Mouse (Mus musculus) ES-E14 (cell line): Measurements from ENCODE around the gene Dennd4c.

Experiments
- CHD2 ChIP-seq: IDR thresholded peaks from 2 replicates; pipeline ENCODE4 v1.6.1; 2014; ENCODE audit warnings: mild to moderate bottlenecking, low read depth, low read length, inconsistent platforms
- HCFC1 ChIP-seq: IDR thresholded peaks from 2 replicates; pipeline ENCODE4 v1.6.1; 2012; ENCODE audit warnings: low read length, inconsistent platforms, borderline replicate concordance; ENCODE audit not compliant: insufficient read depth
- MAFK ChIP-seq: IDR thresholded peaks from 2 replicates; pipeline ENCODE4 v1.6.1; 2014; ENCODE audit warnings: mild to moderate bottlenecking, low read depth, low read length, inconsistent platforms; ENCODE audit not compliant: insufficient read depth
- ZC3H11A ChIP-seq: IDR thresholded peaks from 2 replicates; pipeline ENCODE4 v1.6.1; 2012; ENCODE audit warnings: low read depth, mild to moderate bottlenecking, inconsistent platforms, low read length, borderline replicate concordance
- ZNF384 ChIP-seq: IDR thresholded peaks from 2 replicates; pipeline ENCODE4 v1.6.1; 2012; ENCODE audit warnings: low read depth, low read length, inconsistent platforms

DNA sequence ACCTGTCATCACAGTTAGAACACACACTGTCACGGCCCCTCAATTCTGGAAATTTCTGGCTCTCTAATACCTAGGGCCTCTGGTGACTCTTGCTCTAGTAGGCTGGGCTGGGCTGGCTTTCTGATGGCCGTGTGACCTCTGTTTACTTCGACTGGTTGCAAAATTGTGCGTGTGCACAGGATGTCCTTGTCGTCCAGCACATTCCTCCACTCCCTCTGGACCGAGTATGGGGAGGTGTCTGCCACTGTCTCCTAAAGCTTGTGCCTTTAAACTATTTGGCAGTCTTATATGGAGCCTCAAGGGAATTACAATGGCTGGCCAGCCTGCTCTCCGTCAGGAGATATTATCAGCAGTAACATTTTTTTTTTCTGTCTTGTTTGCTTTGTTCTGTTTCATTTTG, 149.1 kb downstream of the Dennd4c start:
- TF ChIP-seq ZC3H11A: no peak
- no peak for TF ChIP-seq MAFK
- TF ChIP-seq ZNF384: no peak
- TF ChIP-seq HCFC1: no peak
- no peak for TF ChIP-seq CHD2
